Mouse (Mus musculus) hindbrain, embryonic 10.5 days (tissue): ENCODE data around the gene Rnls. TPM values are rescaled to one million over a fixed set of nuclear protein-coding genes. Genes with fewer than 3 reads are reported as not detected.

Experiments
- DNase-seq: peaks from one replicate; pipeline ENCODE4 v3.0.0-alpha.2; 2017; ENCODE audit warnings: low spot score
- H3K27ac ChIP-seq: fragments of 300-500 bp; sonication (generic); 2 replicates; pipeline ENCODE4 v1.5.1; 2016; ENCODE audit warnings: mild to moderate bottlenecking, moderate library complexity
- H3K27me3 ChIP-seq: fragments of 300-500 bp; sonication (generic); 2 replicates; pipeline ENCODE4 v1.6.1; 2016; ENCODE audit warnings: mild to moderate bottlenecking; ENCODE audit not compliant: poor library complexity, insufficient read depth, severe bottlenecking
- H3K36me3 ChIP-seq: fragments of 300-500 bp; sonication (generic); 2 replicates; pipeline ENCODE4 v1.6.1; 2016; ENCODE audit warnings: mild to moderate bottlenecking, moderate library complexity
- H3K4me1 ChIP-seq: fragments of 300-500 bp; sonication (generic); replicated peaks from 2 replicates; pipeline ENCODE4 v1.6.1; 2016; ENCODE audit warnings: mild to moderate bottlenecking
- H3K4me3 ChIP-seq: fragments of 300-500 bp; sonication (generic); 2 replicates; pipeline ENCODE4 v1.5.1; 2016; ENCODE audit warnings: mild to moderate bottlenecking, moderate library complexity
- H3K9me3 ChIP-seq: fragments of 300-500 bp; sonication (generic); 2 replicates; pipeline ENCODE4 v1.6.1; 2016; ENCODE audit warnings: mild to moderate bottlenecking, moderate library complexity
- WGBS: fragments of 180-500 bp; shearing (Covaris S2); methylation state at CpG from one replicate; pipeline ENCODE4 v1.1.7; 2016; 5-methylcytosine and 5-hydroxymethylcytosine counted together
- polyA plus RNA-seq: library from polyadenylated mRNA; unstranded; fragments of >200 nt; fragmentation: Nextera tagmentation; extraction: Ambion mirVana; gene quantifications from 2 replicates; pipeline ENCODE4 v1.2.1, GENCODE M21; 2016

Rnls gene
- polyA plus RNA-seq, 1 experiment from 2014 or later = 8.2 TPM

DNA sequence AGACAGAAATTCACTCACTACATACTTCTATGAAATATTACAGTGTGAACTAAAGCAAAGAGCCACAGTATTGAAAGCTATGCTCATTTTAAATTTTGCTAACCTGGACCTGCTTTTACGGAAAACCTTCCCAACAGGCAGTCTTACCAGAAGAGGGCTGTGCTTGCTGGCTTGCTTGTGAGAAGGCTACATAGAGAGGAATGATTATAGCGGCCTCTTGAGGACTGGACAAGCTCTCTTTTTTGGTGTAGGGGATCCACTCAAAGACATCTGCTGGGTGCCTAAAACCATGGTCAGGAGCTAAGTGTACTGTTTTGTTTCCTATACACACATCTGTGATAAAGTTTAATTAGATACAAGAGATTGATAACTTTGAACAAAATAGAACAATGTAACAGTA, 95.8 kb downstream of the Rnls start:
- Histone ChIP-seq H3K36me3 (no peaks in the 10 kb centered on the region), H3K27me3 (no peaks in the 10 kb centered on the region), H3K4me3 (no peak overlapping the region), H3K9me3 (no peaks in the 10 kb centered on the region), H3K4me1 (no peaks in the 10 kb centered on the region), H3K27ac (no peak overlapping the region)
- whole genome bisulfite sequencing = 43% methylated on average over 2 of the region's 2 CpGs
- DNase-seq = no peak

DNA sequence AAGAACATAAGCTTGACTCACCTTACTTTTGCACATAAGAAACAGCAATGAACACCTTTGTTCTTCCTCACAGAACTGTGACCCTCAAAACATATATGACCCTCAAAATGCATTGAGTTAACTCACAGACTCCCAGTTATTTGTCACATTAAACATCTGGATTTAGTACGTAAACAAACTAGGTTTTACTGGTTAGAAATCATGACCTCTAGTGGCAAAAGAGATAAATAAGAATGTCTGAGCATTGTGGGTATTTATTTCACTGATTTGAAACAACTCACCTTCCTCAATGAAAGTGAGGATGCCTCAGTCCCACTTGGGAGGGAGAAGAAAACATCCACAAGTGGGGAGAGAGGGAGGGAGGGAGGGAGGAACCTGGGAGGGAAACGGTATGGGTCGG, 109.1 kb downstream of the Rnls start:
- no peaks in the 10 kb centered on the region for H3K4me1 ChIP-seq
- H3K27me3 ChIP-seq = no peaks in the 10 kb centered on the region
- no peak overlapping the region for H3K4me3 ChIP-seq
- H3K36me3 ChIP-seq = no peaks in the 10 kb centered on the region
- 58% methylated on average over 3 of the region's 3 CpGs for WGBS
- no peak overlapping the region for H3K27ac ChIP-seq
- no peaks in the 10 kb centered on the region for H3K9me3 ChIP-seq
- DNase-seq = no peak

DNA sequence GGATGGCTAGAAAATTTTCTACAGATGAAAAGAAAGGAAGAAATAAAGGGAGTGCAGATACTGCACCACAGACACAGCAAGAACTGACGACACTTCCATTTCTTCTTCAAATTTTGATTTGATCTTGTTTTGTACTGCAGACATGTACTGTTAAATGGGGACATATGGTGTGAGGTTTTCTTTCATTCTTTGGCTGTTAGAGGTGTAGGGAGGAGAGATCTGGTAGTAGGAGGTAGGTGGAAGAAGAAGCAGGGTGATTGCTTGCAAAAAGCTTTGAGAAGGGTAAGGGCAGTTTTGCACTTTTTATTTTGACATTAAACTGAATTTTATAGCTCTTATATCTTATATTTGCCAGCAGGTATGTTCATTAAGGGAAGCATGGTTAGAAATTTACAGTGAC, 115.7 kb downstream of the Rnls start:
- Histone ChIP-seq H3K27ac (no peak overlapping the region), H3K36me3 (no peaks in the 10 kb centered on the region), H3K9me3 (no peaks in the 10 kb centered on the region), H3K4me3 (no peak overlapping the region), H3K27me3 (no peaks in the 10 kb centered on the region), H3K4me1 (no peaks in the 10 kb centered on the region)
- 86% methylated on average over 1 of the region's 1 CpGs for WGBS
- no peak for DNase-seq

DNA sequence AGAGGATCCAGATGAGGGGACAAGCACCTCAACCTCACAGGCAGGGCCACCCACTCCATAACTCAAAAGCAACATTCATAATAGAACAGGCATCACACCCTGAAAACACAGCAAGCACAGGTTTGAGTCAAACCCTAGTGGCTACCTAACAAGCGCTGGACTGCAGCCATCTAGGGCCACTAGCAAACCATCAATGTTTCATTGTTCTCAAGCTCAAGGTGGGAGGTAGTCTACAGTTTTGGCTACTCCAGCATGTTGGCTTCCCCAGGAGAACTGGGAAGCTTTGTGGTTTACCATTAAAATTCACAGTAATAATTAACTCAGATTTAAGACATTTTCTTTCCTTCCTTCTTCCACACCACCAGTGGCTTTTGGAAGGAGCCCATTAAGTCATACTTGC, 118.4 kb downstream of the Rnls start:
- Histone ChIP-seq H3K27me3 (no peaks in the 10 kb centered on the region), H3K4me3 (no peak overlapping the region), H3K9me3 (no peaks in the 10 kb centered on the region), H3K4me1 (no peaks in the 10 kb centered on the region), H3K36me3 (no peaks in the 10 kb centered on the region), H3K27ac (no peak overlapping the region)
- DNase-seq = no peak
- WGBS = 93% methylated on average over 1 of the region's 1 CpGs

DNA sequence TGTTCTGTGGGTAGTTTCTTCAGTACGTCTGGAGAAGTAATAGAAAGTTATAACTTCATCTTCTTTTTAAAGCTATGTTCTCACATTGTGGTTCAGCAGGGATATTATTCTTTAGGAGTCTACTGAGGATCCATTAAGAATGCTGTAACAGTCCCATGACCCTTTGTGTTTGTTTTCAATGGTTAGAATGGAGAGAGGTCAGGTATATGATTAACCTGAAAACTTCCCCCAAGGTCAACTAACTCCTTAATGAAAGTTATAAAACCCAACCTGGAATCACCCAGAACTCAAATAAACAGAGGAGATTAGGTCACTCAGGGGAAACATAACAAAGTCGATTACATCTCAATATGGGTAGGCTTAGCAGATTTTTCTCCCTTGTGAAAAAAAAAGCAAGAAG, 120.5 kb downstream of the Rnls start:
- no peaks in the 10 kb centered on the region for H3K27me3 ChIP-seq
- 70% methylated on average over 2 of the region's 2 CpGs for WGBS

DNA sequence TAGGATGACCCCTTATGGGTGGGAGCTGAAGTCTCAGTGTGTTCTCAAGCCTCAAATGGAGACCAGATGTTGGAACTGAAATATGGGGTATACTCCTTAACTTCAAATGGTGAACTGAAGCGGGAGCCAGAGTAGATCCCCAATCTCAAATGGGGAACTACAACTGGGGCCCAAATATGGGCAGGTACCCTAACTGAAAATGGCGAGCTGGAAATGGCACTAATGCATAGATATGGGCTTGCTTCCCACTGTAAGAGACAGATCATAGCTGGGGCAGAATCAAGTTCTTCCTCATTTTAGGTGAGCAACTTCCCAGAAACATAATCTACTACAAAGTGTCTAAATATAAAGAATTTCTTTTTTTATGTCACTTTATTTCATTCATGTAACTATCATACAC, 121.9 kb downstream of the Rnls start:
- Histone ChIP-seq H3K27ac (no peak overlapping the region), H3K36me3 (no peaks in the 10 kb centered on the region), H3K4me3 (no peak overlapping the region), H3K4me1 (no peaks in the 10 kb centered on the region), H3K9me3 (no peaks in the 10 kb centered on the region), H3K27me3 (no peaks in the 10 kb centered on the region)
- peak; percentile 10 for DNase-seq
- WGBS = 75% methylated on average over 2 of the region's 2 CpGs

More for the DNA sequence above, 120.5 kb downstream of the Rnls start:
- H3K36me3 ChIP-seq = no peaks in the 10 kb centered on the region
- DNase-seq = no peak
- no peaks in the 10 kb centered on the region for H3K9me3 ChIP-seq
- H3K4me1 ChIP-seq = no peaks in the 10 kb centered on the region
- no peak overlapping the region for H3K4me3 ChIP-seq
- H3K27ac ChIP-seq = no peak overlapping the region

DNA sequence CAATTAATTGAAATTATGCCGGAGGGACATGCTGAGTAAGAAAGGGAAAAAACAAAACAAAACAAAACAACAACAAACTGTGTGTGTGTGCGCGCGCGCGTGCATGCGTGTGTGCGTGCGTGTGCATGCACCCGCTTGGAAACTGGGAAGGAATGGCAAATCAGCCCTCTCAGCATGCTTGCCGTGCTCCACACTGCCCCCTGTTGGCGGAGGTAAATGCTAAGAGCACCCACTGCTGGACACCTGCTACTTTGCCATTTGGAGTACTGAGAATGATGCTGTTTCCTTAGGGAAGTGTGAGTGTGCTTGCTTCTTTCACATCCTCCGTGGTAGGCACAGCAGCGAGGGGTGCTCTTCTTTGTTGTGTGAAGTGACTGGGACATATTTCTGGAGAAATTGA, 124.1 kb downstream of the Rnls start:
- no peaks in the 10 kb centered on the region for H3K27me3 ChIP-seq
- H3K36me3 ChIP-seq = no peaks in the 10 kb centered on the region
- H3K9me3 ChIP-seq = no peaks in the 10 kb centered on the region
- no peak overlapping the region for H3K27ac ChIP-seq
- H3K4me3 ChIP-seq = no peak overlapping the region
- H3K4me1 ChIP-seq = no peaks in the 10 kb centered on the region
- no peak for DNase-seq
- WGBS = 79% methylated on average over 14 of the region's 14 CpGs

DNA sequence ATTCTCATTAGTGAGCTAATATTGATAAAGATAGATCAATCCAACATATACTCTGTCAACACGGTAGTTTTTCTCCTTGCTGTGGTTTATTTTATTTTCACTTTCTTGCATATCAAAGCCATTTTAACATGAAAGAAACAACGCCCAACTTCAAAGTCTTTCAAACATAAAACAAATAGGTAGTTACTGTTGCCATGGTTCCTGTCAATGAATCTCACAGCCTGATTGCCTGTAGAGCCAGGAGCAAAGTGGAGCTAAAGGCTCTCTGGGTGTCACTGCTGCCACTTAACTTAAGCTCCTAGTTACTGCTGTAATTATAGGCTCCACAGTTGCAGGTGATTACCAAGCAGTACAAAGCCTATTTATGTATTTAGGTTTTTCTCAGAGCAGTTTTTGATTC, 126.8 kb downstream of the Rnls start:
- H3K36me3 ChIP-seq = no peaks in the 10 kb centered on the region
- H3K4me1 ChIP-seq = no peaks in the 10 kb centered on the region
- DNase-seq = no peak
- no peak overlapping the region for H3K4me3 ChIP-seq
- 29% methylated on average over 2 of the region's 2 CpGs for WGBS
- H3K9me3 ChIP-seq = no peaks in the 10 kb centered on the region
- H3K27ac ChIP-seq = no peak overlapping the region
- H3K27me3 ChIP-seq = no peaks in the 10 kb centered on the region

DNA sequence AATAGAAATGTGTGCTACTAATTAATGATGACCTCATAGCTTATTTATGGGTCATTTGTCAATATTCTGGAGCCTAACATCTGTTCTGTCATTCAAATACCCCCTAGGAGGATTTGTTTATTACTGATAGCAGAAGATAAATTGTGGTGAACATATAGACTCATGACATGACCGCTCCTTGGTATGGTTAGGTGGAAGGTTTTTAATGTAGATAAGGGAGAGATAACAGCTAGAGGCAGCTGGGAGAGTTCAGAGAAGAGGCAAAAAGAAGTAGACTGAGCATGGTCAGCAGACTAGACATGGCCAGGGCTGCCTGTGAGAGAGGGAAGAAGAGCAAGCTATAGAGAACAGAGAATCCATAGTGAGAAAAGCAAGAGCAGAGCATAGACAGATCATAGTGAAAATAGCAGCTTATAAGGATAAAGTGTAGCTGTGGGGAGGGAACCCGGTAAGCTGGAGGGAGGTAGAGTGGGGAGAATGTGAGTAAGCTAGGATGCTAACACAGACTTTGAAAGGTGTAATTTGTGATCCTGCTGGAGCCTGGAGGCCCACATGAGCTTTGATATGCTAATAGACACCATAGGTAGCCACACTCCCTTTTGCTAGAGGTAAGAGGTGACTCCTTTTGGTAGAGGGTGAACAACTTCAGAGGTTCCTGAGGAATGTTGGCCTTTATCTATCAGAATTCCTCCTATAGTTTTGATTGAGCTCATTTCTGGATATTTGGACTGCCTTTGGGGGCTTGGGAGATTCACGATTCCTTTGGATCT, 127.7 kb downstream of the Rnls start:
- no peak for DNase-seq
- Histone ChIP-seq H3K27me3 (no peaks in the 10 kb centered on the region), H3K27ac (no peak overlapping the region), H3K36me3 (no peaks in the 10 kb centered on the region), H3K9me3 (no peaks in the 10 kb centered on the region), H3K4me3 (no peak overlapping the region), H3K4me1 (no peaks in the 10 kb centered on the region)
- WGBS = 45% methylated on average over 3 of the region's 3 CpGs

DNA sequence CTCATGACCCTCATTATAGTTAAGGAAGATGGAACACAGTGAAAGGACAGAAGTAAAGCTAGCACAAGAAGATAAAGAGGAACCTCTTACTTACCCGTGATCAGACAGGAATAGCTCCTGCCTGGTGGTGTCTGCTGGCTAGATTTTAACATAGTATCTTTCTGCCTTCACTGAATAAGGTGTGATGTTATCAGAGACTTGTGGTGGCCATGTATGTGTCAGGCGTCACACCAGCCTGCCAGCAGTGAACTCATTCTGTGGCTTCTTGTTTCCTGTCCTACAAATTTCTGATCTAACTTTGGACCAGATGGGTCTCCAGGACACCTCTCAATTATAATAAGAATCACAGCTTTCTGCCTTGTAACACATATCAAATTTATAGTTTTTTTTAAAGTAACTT, 129.7 kb downstream of the Rnls start:
- no peaks in the 10 kb centered on the region for H3K4me1 ChIP-seq
- H3K27ac ChIP-seq = no peak overlapping the region
- WGBS = 75% methylated on average over 2 of the region's 2 CpGs
- no peak for DNase-seq
- H3K4me3 ChIP-seq = no peak overlapping the region
- H3K36me3 ChIP-seq = no peaks in the 10 kb centered on the region
- H3K9me3 ChIP-seq = no peaks in the 10 kb centered on the region
- H3K27me3 ChIP-seq = no peaks in the 10 kb centered on the region

DNA sequence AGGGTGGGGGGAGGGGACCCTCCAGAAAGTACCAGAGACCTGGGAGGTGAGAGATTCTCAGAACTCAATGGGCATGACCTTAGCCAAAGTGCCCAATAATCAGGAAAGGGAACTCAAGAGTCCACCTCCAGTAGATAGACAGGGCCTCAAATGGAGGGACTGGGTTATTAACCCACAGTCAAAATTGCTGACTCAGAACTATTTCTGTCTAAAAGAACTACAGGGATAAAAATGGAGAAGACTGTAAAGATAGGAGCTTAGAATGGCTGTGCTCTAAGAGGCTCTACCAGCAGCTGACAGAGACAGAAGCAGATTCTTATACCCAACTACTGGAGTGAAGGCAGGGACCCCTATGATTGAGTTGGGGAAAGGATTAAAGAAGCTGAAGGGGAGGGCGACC, 132.9 kb downstream of the Rnls start:
- 76% methylated on average over 1 of the region's 1 CpGs for WGBS
- Histone ChIP-seq H3K4me3 (no peak overlapping the region), H3K9me3 (no peaks in the 10 kb centered on the region), H3K36me3 (no peaks in the 10 kb centered on the region), H3K4me1 (no peaks in the 10 kb centered on the region), H3K27me3 (no peaks in the 10 kb centered on the region), H3K27ac (no peak overlapping the region)
- no peak for DNase-seq

DNA sequence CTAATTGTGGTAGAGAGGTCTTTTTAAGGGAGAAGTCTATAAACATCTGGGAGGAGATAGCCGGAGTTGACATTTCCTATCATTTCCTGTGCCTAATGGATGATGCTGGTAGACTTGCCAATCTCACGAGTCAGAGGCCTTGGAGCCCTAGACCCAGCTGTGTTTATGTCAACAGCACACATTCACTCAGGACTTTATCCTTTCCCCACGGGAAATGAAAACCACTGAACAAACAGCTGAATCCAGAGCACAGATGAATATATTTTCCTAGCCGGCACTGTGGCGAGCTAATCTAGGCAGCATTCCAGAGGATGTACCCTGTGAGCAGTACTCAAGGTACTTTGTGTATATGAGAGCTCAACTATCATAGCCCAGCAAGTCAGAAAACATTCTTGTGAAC, 138.2 kb downstream of the Rnls start:
- Histone ChIP-seq H3K27ac (no peak overlapping the region), H3K27me3 (no peaks in the 10 kb centered on the region), H3K4me3 (no peak overlapping the region), H3K36me3 (no peaks in the 10 kb centered on the region), H3K9me3 (no peaks in the 10 kb centered on the region), H3K4me1 (no peaks in the 10 kb centered on the region)
- 80% methylated on average over 5 of the region's 5 CpGs for WGBS
- DNase-seq = no peak

DNA sequence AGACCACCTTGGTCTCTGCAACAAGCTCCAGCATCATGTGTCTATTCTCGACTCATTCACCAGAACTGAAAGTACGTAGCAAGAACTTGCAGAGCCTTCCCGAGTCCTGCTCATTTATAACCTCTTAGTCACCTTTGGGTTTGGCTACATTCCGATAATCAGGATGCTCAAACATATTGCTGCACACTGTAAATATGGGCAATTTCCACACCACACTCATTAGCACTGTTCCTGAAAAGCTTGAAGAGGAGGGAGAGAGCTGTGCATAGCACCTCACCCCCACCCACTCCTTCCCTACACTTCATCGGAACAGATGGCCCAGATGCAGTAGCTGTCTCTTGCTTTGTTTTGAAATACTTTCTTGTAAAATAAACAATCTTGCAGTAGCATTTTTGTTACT, 139.9 kb downstream of the Rnls start:
- Histone ChIP-seq H3K36me3 (no peaks in the 10 kb centered on the region), H3K4me3 (no peak overlapping the region), H3K27me3 (no peaks in the 10 kb centered on the region), H3K4me1 (no peaks in the 10 kb centered on the region), H3K27ac (no peak overlapping the region), H3K9me3 (no peaks in the 10 kb centered on the region)
- no peak for DNase-seq
- WGBS = 88% methylated on average over 5 of the region's 5 CpGs

DNA sequence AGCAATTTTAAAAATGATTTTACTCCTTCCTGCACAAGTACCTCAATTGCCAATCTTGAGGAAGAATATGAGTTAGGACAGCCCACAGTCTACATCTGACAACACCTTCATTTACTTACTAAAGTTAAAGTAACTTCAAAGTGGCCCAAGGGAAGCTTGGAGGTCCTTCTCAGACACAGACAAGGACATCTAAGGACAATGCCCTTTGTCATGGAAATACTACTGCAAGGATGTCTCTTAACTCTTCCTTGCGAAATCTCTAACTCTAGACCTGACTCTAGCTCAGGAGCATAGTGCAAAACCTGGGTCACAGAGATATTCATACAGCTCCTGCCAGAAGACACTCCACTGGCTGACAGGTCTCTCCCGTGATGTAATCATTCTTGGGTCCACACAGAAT, 147.9 kb downstream of the Rnls start:
- H3K4me3 ChIP-seq = no peak overlapping the region
- 0 out of 2 replicates have a peak, but pooled peaks cover 4% of the 10 kb centered on the region for H3K9me3 ChIP-seq
- H3K4me1 ChIP-seq = no peaks in the 10 kb centered on the region
- WGBS = 76% methylated on average over 2 of the region's 2 CpGs
- H3K36me3 ChIP-seq = no peaks in the 10 kb centered on the region
- no peak for DNase-seq
- no peaks in the 10 kb centered on the region for H3K27me3 ChIP-seq
- no peak overlapping the region for H3K27ac ChIP-seq
